Mouse (Mus musculus) thymus, adult 2 months (tissue): ENCODE results near the gene Upf1.

Source experiments
- CTCF ChIP-seq: fragments of 200-500 bp; IDR thresholded peaks from 2 replicates; pipeline ENCODE4 v1.5.1; 2012; ENCODE audit warnings: mild to moderate bottlenecking, control low read depth, low read length, moderate library complexity, borderline replicate concordance; ENCODE audit not compliant: control insufficient read depth, poor library complexity, insufficient read depth; ENCODE audit errors: extremely low read depth
- POLR2A ChIP-seq: fragments of 200-500 bp; IDR thresholded peaks from 2 replicates; pipeline ENCODE4 v1.6.1; 2012; ENCODE audit warnings: mild to moderate bottlenecking, low read length, control low read depth, moderate library complexity; ENCODE audit not compliant: control insufficient read depth, poor library complexity, insufficient read depth; ENCODE audit errors: extremely low read depth

- TF ChIP-seq POLR2A (no peak), CTCF (no peak)
Observed at GRCm38 (mm10) chr8:70354004-70354403, 926 bp upstream of the Upf1 start.
